Mouse (Mus musculus) lung, adult 2 months (tissue): ENCODE measurements at regions not wholly inside any gene's neighbourhood (a gene's known extent, or its start where the extent isn't known, plus 50 kb on each side); places are given as distances from the start of the nearest gene placed in this dataset.
"Not testable (repeated sequence)": the region's sequence is repeated elsewhere in the genome, so short reads cannot be mapped to it uniquely, and the experiment has no call there.

ENCODE experiments used
- DNase-seq: peaks from one replicate; pipeline ENCODE4 v3.0.0; 2022
- H3K4me1 ChIP-seq: fragments of 200-500 bp; 2 replicates; pipeline ENCODE4 v1.6.1; 2011; ENCODE audit warnings: low read length; ENCODE audit not compliant: control insufficient read depth, insufficient read depth
- H3K4me3 ChIP-seq: fragments of 200-500 bp; replicated peaks from 2 replicates; pipeline ENCODE3; 2011; ENCODE audit warnings: low read depth, mild to moderate bottlenecking, control low read depth, low read length; ENCODE audit errors: extremely low read depth
- CTCF ChIP-seq: fragments of 200-500 bp; IDR thresholded peaks from 2 replicates; pipeline ENCODE4 v1.5.1; 2011; ENCODE audit warnings: mild to moderate bottlenecking, low read length, control low read depth; ENCODE audit not compliant: insufficient read depth
- POLR2A ChIP-seq: fragments of 200-500 bp; IDR thresholded peaks from 2 replicates; pipeline ENCODE4 v1.6.1; 2011; ENCODE audit warnings: low read depth, mild to moderate bottlenecking, control low read depth, low read length, borderline replicate concordance; ENCODE audit errors: extremely low read depth
- WGBS: fragments of 180-500 bp; shearing (Covaris S2); methylation state at CpG from one replicate; pipeline ENCODE4 v1.1.7; 2018; 5-methylcytosine and 5-hydroxymethylcytosine counted together

DNA sequence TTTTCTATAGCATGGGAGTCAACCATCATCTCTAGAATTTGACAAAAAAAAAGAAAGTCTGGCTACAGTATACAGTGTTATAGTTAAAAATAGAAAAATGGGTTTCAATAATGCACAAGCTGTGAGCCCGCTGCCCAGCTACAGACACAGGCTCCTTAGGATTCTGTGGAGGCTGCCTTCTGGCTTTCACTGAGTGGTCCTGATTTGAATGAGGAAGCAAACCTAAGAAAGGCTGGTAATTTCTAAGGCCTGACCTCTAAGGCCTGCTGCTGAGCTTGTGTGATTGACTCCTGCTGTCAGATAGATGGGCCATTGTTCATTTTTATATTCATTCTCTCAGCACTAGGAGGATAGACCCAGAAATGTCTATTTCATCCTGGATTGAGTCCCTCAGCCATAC, 67.7 kb downstream of the Alg10b start:
- Histone ChIP-seq H3K4me3 (no peak overlapping the region), H3K4me1 (no peaks in the 10 kb centered on the region)
- no peak for DNase-seq
- no peak for TF ChIP-seq POLR2A
- no peak for TF ChIP-seq CTCF
- WGBS: 97% methylated on average over 1 of the region's 1 CpGs

- H3K4me1 ChIP-seq: no peaks in the 10 kb centered on the region
- no peak for DNase-seq
- no peak overlapping the region for H3K4me3 ChIP-seq
- WGBS: 60% methylated on average over 2 of the region's 2 CpGs
- no peak for TF ChIP-seq CTCF
Observed at GRCm38 (mm10) chr15:90294353-90294922, 70.3 kb downstream of the Alg10b start.

GRCm38 (mm10) chr15:90298566-90298965, 74.5 kb downstream of the Alg10b start:
- DNase-seq: no peak
- no peak for TF ChIP-seq POLR2A
- no peak for TF ChIP-seq CTCF
- WGBS: 81% methylated on average over 7 of the region's 7 CpGs
- H3K4me3 ChIP-seq: no peak overlapping the region
- no peaks in the 10 kb centered on the region for H3K4me1 ChIP-seq

DNA sequence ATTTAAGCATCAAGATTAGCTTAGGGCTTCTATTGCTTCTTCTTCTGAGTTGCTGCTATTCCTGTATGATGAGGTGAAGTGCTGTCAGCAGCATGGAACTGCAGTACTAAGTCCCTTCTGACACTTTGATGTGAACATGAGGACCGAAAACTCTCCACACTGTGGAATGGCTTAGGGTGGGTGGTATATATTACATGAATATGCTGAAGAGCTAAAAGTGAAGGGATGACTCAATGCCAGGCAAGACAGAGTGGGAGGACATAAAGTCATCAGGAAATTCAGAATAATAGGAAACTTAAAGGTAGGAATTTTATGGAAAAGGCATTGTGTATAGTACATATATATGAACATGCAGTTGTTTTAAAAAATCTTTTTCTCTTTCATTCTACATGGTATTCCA, 79.3 kb downstream of the Alg10b start:
- WGBS: 93% methylated on average over 1 of the region's 1 CpGs
- TF ChIP-seq CTCF (no peak), POLR2A (no peak)
- H3K4me1 ChIP-seq: no peaks in the 10 kb centered on the region
- H3K4me3 ChIP-seq: no peak overlapping the region
- DNase-seq: no peak

GRCm38 (mm10) chr15:90305051-90305450, 80.9 kb downstream of the Alg10b start:
- 34% methylated on average over 3 of the region's 3 CpGs for WGBS
- TF ChIP-seq CTCF (no peak), POLR2A (no peak)
- DNase-seq: no peak
- Histone ChIP-seq H3K4me1 (no peaks in the 10 kb centered on the region), H3K4me3 (no peak overlapping the region)

DNA sequence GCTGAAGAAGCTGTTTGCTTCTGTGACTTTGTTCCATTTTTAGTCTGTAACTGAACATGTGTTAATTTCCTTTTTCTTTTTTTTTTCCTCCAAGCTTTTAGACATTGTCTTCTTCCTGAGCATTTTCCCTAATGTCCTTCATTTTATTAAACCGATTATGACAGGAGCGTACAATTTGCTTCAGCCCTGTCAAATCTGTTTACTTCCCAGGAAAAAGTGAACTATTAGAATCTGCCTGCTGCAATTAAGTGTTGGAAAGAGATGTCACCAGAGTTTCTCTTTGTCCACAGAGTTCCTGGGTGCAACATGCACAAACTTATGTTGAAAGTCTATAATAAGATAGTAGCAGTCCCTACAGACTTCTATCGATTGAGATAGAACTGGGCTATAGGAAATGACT, 82.8 kb downstream of the Alg10b start:
- TF ChIP-seq POLR2A (no peak), CTCF (no peak)
- no peak for DNase-seq
- Histone ChIP-seq H3K4me1 (no peaks in the 10 kb centered on the region), H3K4me3 (no peak overlapping the region)
- 69% methylated on average over 3 of the region's 3 CpGs for WGBS

- DNase-seq, H3K4me1 ChIP-seq, H3K4me3 ChIP-seq: not testable (repeated sequence)
- 37% methylated on average over 5 of the region's 5 CpGs for WGBS
Observed at GRCm38 (mm10) chr15:90308433-90308832, 84.3 kb downstream of the Alg10b start.

DNA sequence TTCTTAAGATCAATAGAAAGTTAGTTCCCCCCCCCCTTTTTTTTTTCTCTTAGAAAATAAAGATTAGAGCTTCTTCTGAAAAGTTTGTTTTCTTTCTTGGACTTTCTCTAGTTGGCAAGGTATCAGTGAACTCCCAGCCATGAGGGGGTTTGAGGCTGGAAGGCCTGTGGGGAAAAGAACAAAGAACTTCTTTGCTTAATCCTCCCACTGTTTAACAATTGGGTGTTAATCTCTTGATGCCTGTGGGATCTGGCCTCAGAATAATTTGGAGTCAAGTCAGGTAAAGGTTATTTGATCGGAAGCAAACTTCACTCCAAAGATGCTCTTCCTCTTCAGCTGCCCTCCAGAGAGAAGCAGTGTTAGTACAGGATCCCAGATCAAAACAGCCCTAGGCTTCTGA, 84.8 kb downstream of the Alg10b start:
- no peak for DNase-seq
- WGBS: 47% methylated on average over 1 of the region's 1 CpGs
- no peak overlapping the region for H3K4me3 ChIP-seq
- TF ChIP-seq POLR2A (no peak), CTCF (no peak)
- no peaks in the 10 kb centered on the region for H3K4me1 ChIP-seq

GRCm38 (mm10) chr15:90309664-90310063, 85.6 kb downstream of the Alg10b start:
- H3K4me3 ChIP-seq: no peak overlapping the region
- DNase-seq: no peak
- H3K4me1 ChIP-seq: no peaks in the 10 kb centered on the region
- TF ChIP-seq POLR2A: no peak
- TF ChIP-seq CTCF: no peak

DNA sequence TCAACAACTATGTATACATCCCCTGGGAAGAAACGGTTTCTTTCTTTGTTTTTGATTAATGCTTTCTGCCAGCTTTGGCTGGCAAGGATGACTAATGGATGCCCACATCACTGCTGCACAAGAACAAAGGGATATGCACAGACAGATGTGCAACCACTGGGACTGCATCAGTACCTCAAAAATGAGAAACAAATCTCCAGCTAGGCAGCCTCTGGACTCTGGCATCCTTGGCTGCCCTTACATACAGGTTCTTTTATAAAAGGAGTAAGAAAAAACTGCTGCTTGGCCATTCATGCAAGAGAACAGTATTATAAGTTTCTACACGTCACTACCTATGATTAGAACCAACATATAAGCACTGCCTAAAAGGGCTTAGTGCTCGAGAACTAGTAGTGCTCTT, 97.7 kb downstream of the Alg10b start:
- no peak for DNase-seq
- WGBS: 54% methylated on average over 3 of the region's 3 CpGs

DNA sequence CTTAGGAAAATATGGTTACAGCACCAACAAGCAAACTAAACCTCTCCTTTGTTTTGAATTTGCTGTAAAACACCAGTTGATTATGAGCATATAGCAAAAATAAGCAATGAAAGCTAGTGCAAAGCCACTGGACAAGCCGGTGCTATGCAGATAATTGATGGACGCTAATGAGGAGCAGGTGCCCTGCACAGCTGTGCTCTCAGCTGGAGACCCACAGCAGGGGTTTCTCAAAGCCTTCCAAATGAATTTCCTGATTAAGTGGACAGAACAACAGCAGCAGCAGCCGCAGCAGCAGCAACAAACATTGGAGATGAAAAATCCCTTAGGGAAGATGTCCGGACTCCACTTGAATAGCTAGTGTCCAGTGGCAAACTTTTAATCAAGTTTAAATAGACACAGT, 109.2 kb downstream of the Alg10b start:
- no peak for DNase-seq
- Histone ChIP-seq H3K4me1 (no peaks in the 10 kb centered on the region), H3K4me3 (no peak overlapping the region)
- TF ChIP-seq POLR2A (no peak), CTCF (no peak)
- WGBS: 33% methylated on average over 4 of the region's 4 CpGs

More for the DNA sequence above, 97.7 kb downstream of the Alg10b start:
- no peak for TF ChIP-seq POLR2A
- TF ChIP-seq CTCF: no peak
- Histone ChIP-seq H3K4me1 (no peaks in the 10 kb centered on the region), H3K4me3 (no peak overlapping the region)
